Mouse (Mus musculus): ENCODE results near the gene Agbl1.

GRCm38 (mm10) chr7:76185681-76186121, 44.0 kb upstream of the Agbl1 start:
- TF ChIP-seq CTCF (IDR thresholded peaks at IDR 0.05; ENCODE audit: low read depth, low read length) (no peak), POLR2A (IDR thresholded peaks at IDR 0.05; ENCODE audit: borderline replicate concordance, low read depth, low read length) (no peak)
